Mouse (Mus musculus) brain, embryonic 14.5 days (tissue): ENCODE results near the gene Zdhhc12. TPM values are rescaled to one million over a fixed set of nuclear protein-coding genes. Genes with fewer than 3 reads are reported as not detected.
A peak's percentile ranks its signal among the peaks of the same experiment; 100 is the strongest.

Experiments used
- DNase-seq: peaks from one replicate; pipeline ENCODE4 v3.0.0-alpha.2; 2011; ENCODE audit warnings: low read depth
- CTCF ChIP-seq: fragments of 200-500 bp; IDR thresholded peaks from 2 replicates; pipeline ENCODE4 v1.5.1; 2012; ENCODE audit warnings: inconsistent platforms, mild to moderate bottlenecking, moderate library complexity, borderline replicate concordance; ENCODE audit not compliant: insufficient read depth, insufficient read length; ENCODE audit errors: extremely low read depth
- POLR2A ChIP-seq: fragments of 200-500 bp; IDR thresholded peaks from 2 replicates; pipeline ENCODE4 v1.6.1; 2012; ENCODE audit warnings: mild to moderate bottlenecking, inconsistent platforms, borderline replicate concordance; ENCODE audit not compliant: poor library complexity, insufficient read depth, insufficient read length, severe bottlenecking; ENCODE audit errors: extremely low read depth
- polyA plus RNA-seq: library from polyadenylated mRNA; depleted of rRNA; stranded (reverse); fragments of >200 nt; gene quantifications from 2 replicates; pipeline ENCODE4 v1.2.3, GENCODE M21; 2012

The Zdhhc12 gene
- polyA plus RNA-seq, 1 experiment: 33.2 TPM

GRCm38 (mm10) chr2:30122766-30123165, 29.3 kb upstream of the Zdhhc12 start:
- no peak for DNase-seq
- TF ChIP-seq CTCF (no peak), POLR2A (no peak)

GRCm38 (mm10) chr2:30120269-30120668, 26.8 kb upstream of the Zdhhc12 start:
- DNase-seq: no peak
- TF ChIP-seq POLR2A: no peak
- TF ChIP-seq CTCF: no peak

- TF ChIP-seq CTCF: no peak
- no peak for TF ChIP-seq POLR2A
- DNase-seq: peak; percentile 81
These were observed 26.2 kb upstream of the Zdhhc12 start for GRCm38 (mm10) chr2:30119641-30120051.

GRCm38 (mm10) chr2:30112564-30112963, 19.1 kb upstream of the Zdhhc12 start:
- DNase-seq: no peak
- TF ChIP-seq CTCF (no peak), POLR2A (no peak)

- TF ChIP-seq POLR2A: no peak
- TF ChIP-seq CTCF: no peak
- no peak for DNase-seq
These were observed 18.1 kb upstream of the Zdhhc12 start for GRCm38 (mm10) chr2:30111500-30111899.

- TF ChIP-seq CTCF: no peak
- no peak for TF ChIP-seq POLR2A
- DNase-seq: no peak
These were observed 14.8 kb upstream of the Zdhhc12 start for GRCm38 (mm10) chr2:30108260-30108659.

GRCm38 (mm10) chr2:30107646-30108045, 14.2 kb upstream of the Zdhhc12 start:
- no peak for DNase-seq
- TF ChIP-seq CTCF (no peak), POLR2A (no peak)

- peak; percentile 71; the same call in 1 of the 2 replicates for TF ChIP-seq CTCF
- no peak for TF ChIP-seq POLR2A
- DNase-seq: peak; percentile 50
These were observed 12.9 kb upstream of the Zdhhc12 start for GRCm38 (mm10) chr2:30106364-30106763.

GRCm38 (mm10) chr2:30100214-30100613, 6.8 kb upstream of the Zdhhc12 start:
- no peak for TF ChIP-seq POLR2A
- no peak for TF ChIP-seq CTCF
- no peak for DNase-seq

GRCm38 (mm10) chr2:30095882-30096527, 2.6 kb upstream of the Zdhhc12 start:
- DNase-seq: peak; percentile 63
- TF ChIP-seq CTCF: peak; percentile 65
- no peak for TF ChIP-seq POLR2A

GRCm38 (mm10) chr2:30094208-30094588, 750 bp upstream of the Zdhhc12 start:
- no peak for TF ChIP-seq POLR2A
- TF ChIP-seq CTCF: no peak
- peak; percentile 41 for DNase-seq

GRCm38 (mm10) chr2:30092280-30092918, 1.0 kb downstream of the Zdhhc12 start:
- DNase-seq: no peak

GRCm38 (mm10) chr2:30091521-30091920, 1.9 kb downstream of the Zdhhc12 start:
- TF ChIP-seq POLR2A: no peak
- no peak for TF ChIP-seq CTCF
- DNase-seq: no peak

More at GRCm38 (mm10) chr2:30092280-30092918, 1.0 kb downstream of the Zdhhc12 start:
- no peak for TF ChIP-seq POLR2A
